Mouse (Mus musculus): ENCODE data around the gene Mrpl33. TPM values are rescaled to one million over a fixed set of nuclear protein-coding genes. Genes with fewer than 3 reads are reported as not detected.
A peak's percentile ranks its signal among the peaks of the same experiment; 100 is the strongest.
"Not testable (repeated sequence)": the region's sequence is repeated elsewhere in the genome, so short reads cannot be mapped to it uniquely, and the experiment has no call there.

Mrpl33 gene
- polyA plus RNA-seq, 1 experiment from 2014 or later: 246 TPM

DNA sequence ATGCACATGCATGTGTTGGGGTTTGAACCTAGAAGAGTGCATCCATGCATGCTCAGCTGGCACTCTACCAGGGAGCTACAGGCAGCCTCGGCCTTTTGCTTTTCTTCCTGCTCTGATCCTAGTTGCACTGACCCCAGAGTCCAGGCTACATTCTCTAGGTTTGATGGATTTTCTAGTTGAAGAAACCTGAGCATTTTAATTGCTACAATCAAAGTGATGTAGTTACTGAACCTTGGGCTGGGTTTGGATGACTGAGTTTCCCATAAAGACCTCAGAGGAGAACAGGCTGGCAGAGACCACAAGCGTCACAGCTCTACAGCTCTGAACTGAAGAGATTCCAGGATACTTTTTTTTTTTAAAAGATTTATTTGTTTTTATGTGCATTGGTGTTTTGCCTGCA lies 13.5 kb upstream of the Mrpl33 start:
- ATAC-seq (replicated peaks; ENCODE audit: insufficient number of reproducible peaks, low FRiP score, low TSS enrichment, low read depth): no peak
- Histone ChIP-seq H3K27me3 (ENCODE audit: control insufficient read depth, insufficient read depth, low read length) (no peaks in the 10 kb centered on the region), H3K9me3 (replicated peaks; ENCODE audit: control insufficient read depth, low read length) (no peaks in the 10 kb centered on the region), H3K27ac (replicated peaks; ENCODE audit: low read depth, low read length) (no peak overlapping the region), H3K4me2 (ENCODE audit: low read depth, low read length) (no peak overlapping the region), H3K36me3 (replicated peaks; ENCODE audit: control insufficient read depth, insufficient read depth, low read depth, low read length) (no peaks in the 10 kb centered on the region), H3K9ac (replicated peaks; ENCODE audit: low read length) (no peak overlapping the region), H3K4me1 (ENCODE audit: control insufficient read depth, insufficient read depth, low read length) (no peaks in the 10 kb centered on the region), H3K4me3 (ENCODE audit: low read depth, low read length) (no peak overlapping the region)
- WGBS: 79% methylated on average over 2 of the region's 2 CpGs
- DNase-seq (ENCODE audit: low spot score): no peak

DNA sequence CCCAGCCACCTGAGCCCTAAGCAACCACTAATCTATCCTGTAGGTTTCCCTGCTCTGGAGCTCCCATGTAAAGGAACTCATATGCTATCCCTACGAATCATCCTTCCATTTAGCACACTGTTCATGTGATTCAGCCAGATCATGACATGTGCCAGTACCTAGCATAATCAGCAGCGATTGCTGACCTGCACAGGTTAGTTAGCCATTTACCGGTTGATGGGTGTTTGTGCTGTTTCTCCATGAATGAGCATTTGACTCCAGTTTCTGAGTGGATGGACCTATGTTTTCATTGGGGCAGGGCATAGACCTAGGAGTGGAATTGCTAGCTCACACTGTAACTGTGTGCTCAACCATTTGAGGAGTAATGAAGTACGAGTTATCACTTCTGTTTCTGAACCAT lies 11.2 kb upstream of the Mrpl33 start:
- Histone ChIP-seq H3K4me1 (ENCODE audit: control insufficient read depth, insufficient read depth, low read length) (no peaks in the 10 kb centered on the region), H3K4me2 (ENCODE audit: low read depth, low read length) (no peak overlapping the region), H3K27me3 (ENCODE audit: control insufficient read depth, insufficient read depth, low read length) (no peaks in the 10 kb centered on the region), H3K36me3 (replicated peaks; ENCODE audit: control insufficient read depth, insufficient read depth, low read depth, low read length) (no peaks in the 10 kb centered on the region), H3K27ac (replicated peaks; ENCODE audit: low read depth, low read length) (no peak overlapping the region), H3K9me3 (replicated peaks; ENCODE audit: control insufficient read depth, low read length) (no peaks in the 10 kb centered on the region), H3K4me3 (ENCODE audit: low read depth, low read length) (no peak overlapping the region), H3K9ac (replicated peaks; ENCODE audit: low read length) (no peak overlapping the region)
- WGBS: 92% methylated on average over 4 of the region's 4 CpGs
- no peak for ATAC-seq (replicated peaks; ENCODE audit: insufficient number of reproducible peaks, low FRiP score, low TSS enrichment, low read depth)
- DNase-seq (ENCODE audit: low spot score): no peak

DNA sequence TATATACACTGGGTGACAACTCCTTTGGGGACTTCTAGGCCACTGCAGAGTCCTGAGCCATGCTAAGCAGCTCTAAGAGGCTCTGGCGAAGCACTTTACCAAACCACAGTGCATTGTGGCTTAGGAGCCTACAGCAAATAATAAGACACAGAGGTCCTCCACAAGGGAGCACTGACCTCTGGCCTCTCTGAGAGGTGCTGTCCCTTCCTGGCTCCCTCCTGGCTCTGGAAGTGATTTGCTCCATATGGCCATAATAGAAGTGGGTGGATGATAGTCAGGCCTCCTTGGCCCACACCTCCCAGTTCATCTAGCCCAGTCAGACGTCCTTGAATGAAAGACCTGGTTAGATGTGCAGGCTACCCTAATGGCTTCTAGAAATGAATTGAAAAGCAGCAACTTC lies 8.7 kb upstream of the Mrpl33 start:
- Histone ChIP-seq H3K27me3 (ENCODE audit: control insufficient read depth, insufficient read depth, low read length) (no peaks in the 10 kb centered on the region), H3K27ac (replicated peaks; ENCODE audit: low read depth, low read length) (no peak overlapping the region), H3K9ac (replicated peaks; ENCODE audit: low read length) (no peak overlapping the region), H3K4me1 (ENCODE audit: control insufficient read depth, insufficient read depth, low read length) (no peaks in the 10 kb centered on the region), H3K4me3 (ENCODE audit: low read depth, low read length) (no peak overlapping the region), H3K9me3 (replicated peaks; ENCODE audit: control insufficient read depth, low read length) (no peaks in the 10 kb centered on the region), H3K36me3 (replicated peaks; ENCODE audit: control insufficient read depth, insufficient read depth, low read depth, low read length) (no peaks in the 10 kb centered on the region), H3K4me2 (ENCODE audit: low read depth, low read length) (no peak overlapping the region)
- 34% methylated on average over 2 of the region's 2 CpGs for WGBS
- DNase-seq (ENCODE audit: low spot score) (no peak), ATAC-seq (replicated peaks; ENCODE audit: insufficient number of reproducible peaks, low FRiP score, low TSS enrichment, low read depth) (no peak)

- ATAC-seq (replicated peaks; ENCODE audit: insufficient number of reproducible peaks, low FRiP score, low TSS enrichment, low read depth); H3K9ac ChIP-seq (replicated peaks; ENCODE audit: low read length): not testable (repeated sequence)
- 83% methylated on average over 8 of the region's 8 CpGs for WGBS
These were observed 8.1 kb upstream of the Mrpl33 start for GRCm38 (mm10) chr5:31588672-31589071.

DNA sequence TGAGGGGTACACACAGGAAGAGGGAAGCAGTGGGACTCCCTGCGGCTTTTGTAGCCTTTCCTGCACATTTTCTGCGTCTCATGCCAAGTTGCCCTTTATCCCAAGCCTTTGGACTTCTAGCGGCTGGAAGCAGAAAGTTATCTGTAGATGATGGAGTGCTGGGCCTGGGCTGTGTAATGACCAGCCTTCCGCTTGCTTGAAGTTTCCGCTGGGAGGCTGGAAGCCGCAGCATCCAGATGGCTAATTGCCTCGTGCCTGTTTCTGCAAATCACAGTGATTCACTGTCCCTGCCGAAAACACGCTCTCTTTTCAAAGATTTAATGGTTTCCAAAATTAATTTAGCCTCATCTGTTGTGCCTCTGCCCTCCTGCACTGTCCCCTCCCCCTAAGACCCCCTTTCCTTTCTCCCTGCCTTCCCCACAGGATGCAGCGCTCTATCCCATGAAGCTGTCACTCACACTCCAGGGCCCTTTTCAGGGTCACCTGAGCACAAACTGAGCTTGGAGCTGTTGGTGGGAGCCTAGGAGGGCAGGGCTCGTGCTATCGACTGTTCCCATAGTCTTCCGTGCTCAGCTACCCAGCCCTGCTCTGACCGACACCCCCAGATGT lies 6.9 kb upstream of the Mrpl33 start:
- H3K27ac ChIP-seq (replicated peaks; ENCODE audit: low read depth, low read length): no peak overlapping the region
- peak; percentile 24 for DNase-seq (ENCODE audit: low spot score)
- H3K4me1 ChIP-seq (ENCODE audit: control insufficient read depth, insufficient read depth, low read length): no peaks in the 10 kb centered on the region
- H3K9ac ChIP-seq (replicated peaks; ENCODE audit: low read length): no peak overlapping the region
- H3K36me3 ChIP-seq (replicated peaks; ENCODE audit: control insufficient read depth, insufficient read depth, low read depth, low read length): no peaks in the 10 kb centered on the region
- H3K27me3 ChIP-seq (ENCODE audit: control insufficient read depth, insufficient read depth, low read length): no peaks in the 10 kb centered on the region
- no peak for ATAC-seq (replicated peaks; ENCODE audit: insufficient number of reproducible peaks, low FRiP score, low TSS enrichment, low read depth)
- no peak overlapping the region for H3K4me2 ChIP-seq (ENCODE audit: low read depth, low read length)
- 57% methylated on average over 14 of the region's 14 CpGs for WGBS
- no peaks in the 10 kb centered on the region for H3K9me3 ChIP-seq (replicated peaks; ENCODE audit: control insufficient read depth, low read length)
- H3K4me3 ChIP-seq (ENCODE audit: low read depth, low read length): no peak overlapping the region

More at GRCm38 (mm10) chr5:31588672-31589071, 8.1 kb upstream of the Mrpl33 start:
- H3K4me2 ChIP-seq (ENCODE audit: low read depth, low read length); H3K27me3 ChIP-seq (ENCODE audit: control insufficient read depth, insufficient read depth, low read length); H3K4me1 ChIP-seq (ENCODE audit: control insufficient read depth, insufficient read depth, low read length); DNase-seq (ENCODE audit: low spot score); H3K27ac ChIP-seq (replicated peaks; ENCODE audit: low read depth, low read length); H3K36me3 ChIP-seq (replicated peaks; ENCODE audit: control insufficient read depth, insufficient read depth, low read depth, low read length); H3K9me3 ChIP-seq (replicated peaks; ENCODE audit: control insufficient read depth, low read length); H3K4me3 ChIP-seq (ENCODE audit: low read depth, low read length): not testable (repeated sequence)

- DNase-seq (ENCODE audit: low spot score) (no peak), ATAC-seq (replicated peaks; ENCODE audit: insufficient number of reproducible peaks, low FRiP score, low TSS enrichment, low read depth) (no peak)
- H3K9me3 ChIP-seq (replicated peaks; ENCODE audit: control insufficient read depth, low read length): no peaks in the 10 kb centered on the region
- no peaks in the 10 kb centered on the region for H3K36me3 ChIP-seq (replicated peaks; ENCODE audit: control insufficient read depth, insufficient read depth, low read depth, low read length)
- no peak overlapping the region for H3K4me3 ChIP-seq (ENCODE audit: low read depth, low read length)
- WGBS: 98% methylated on average over 7 of the region's 7 CpGs
- no peak overlapping the region for H3K27ac ChIP-seq (replicated peaks; ENCODE audit: low read depth, low read length)
- H3K4me2 ChIP-seq (ENCODE audit: low read depth, low read length): no peak overlapping the region
- H3K4me1 ChIP-seq (ENCODE audit: control insufficient read depth, insufficient read depth, low read length): no peaks in the 10 kb centered on the region
- no peak overlapping the region for H3K9ac ChIP-seq (replicated peaks; ENCODE audit: low read length)
- H3K27me3 ChIP-seq (ENCODE audit: control insufficient read depth, insufficient read depth, low read length): no peaks in the 10 kb centered on the region
These were observed 5.6 kb upstream of the Mrpl33 start for GRCm38 (mm10) chr5:31591122-31591521.

DNA sequence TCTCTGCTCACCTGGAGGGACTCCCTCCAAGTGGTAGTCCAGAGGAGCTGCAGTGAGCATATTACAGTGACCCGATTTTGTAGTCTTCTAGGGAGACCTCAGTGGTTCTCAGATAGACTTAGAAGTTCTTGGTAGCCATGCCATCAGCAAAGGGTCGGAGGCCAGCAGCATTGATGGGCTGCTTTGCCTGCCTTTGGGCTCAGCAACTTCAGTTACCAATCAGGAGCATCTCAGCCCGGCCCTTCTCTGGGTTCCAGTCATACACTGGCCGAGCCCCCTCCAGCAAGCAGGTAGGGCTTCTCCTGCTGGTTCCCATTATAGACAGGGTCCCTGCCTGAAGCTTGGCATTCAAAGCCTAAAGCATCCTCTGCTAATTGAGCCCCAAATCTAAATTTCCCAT lies 867 bp upstream of the Mrpl33 start:
- no peak for DNase-seq (ENCODE audit: low spot score)
- Histone ChIP-seq H3K27ac (replicated peaks; ENCODE audit: low read depth, low read length) (no peak overlapping the region), H3K4me2 (ENCODE audit: low read depth, low read length) (no peak overlapping the region), H3K4me3 (ENCODE audit: low read depth, low read length) (no peak overlapping the region), H3K4me1 (ENCODE audit: control insufficient read depth, insufficient read depth, low read length) (no peaks in the 10 kb centered on the region), H3K9me3 (replicated peaks; ENCODE audit: control insufficient read depth, low read length) (no peaks in the 10 kb centered on the region), H3K9ac (replicated peaks; ENCODE audit: low read length) (no peak overlapping the region), H3K36me3 (replicated peaks; ENCODE audit: control insufficient read depth, insufficient read depth, low read depth, low read length) (no peaks in the 10 kb centered on the region), H3K27me3 (ENCODE audit: control insufficient read depth, insufficient read depth, low read length) (no peaks in the 10 kb centered on the region)
- no peak for ATAC-seq (replicated peaks; ENCODE audit: insufficient number of reproducible peaks, low FRiP score, low TSS enrichment, low read depth)
- WGBS: 56% methylated on average over 4 of the region's 4 CpGs

DNA sequence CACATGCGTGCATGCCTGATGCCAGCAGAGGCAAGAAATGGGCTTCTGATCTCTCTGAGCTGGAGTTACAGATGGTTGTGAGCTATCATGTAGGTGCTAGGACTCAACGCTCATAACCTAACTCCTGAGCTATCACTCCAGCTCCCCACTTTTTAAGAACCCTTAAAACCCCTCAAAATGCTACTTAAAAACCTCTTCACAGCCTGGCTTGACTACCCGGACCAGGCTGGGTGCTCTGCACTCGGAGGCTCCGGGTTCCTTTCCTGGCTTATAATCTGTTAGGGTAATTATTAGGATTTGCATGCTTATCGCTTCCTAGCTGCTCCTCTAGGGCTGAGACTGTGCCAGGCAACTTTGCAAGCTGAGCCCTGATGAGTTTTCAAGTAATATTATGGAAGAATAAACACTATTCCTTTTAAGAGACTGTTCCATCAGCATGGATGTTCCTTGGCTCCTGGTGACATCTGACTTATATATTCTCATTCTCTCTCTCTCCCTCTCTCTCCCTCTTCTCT lies 752 bp downstream of the Mrpl33 start:
- Histone ChIP-seq H3K9ac (replicated peaks; ENCODE audit: low read length) (no peak overlapping the region), H3K4me2 (ENCODE audit: low read depth, low read length) (no peak overlapping the region), H3K36me3 (replicated peaks; ENCODE audit: control insufficient read depth, insufficient read depth, low read depth, low read length) (no peaks in the 10 kb centered on the region), H3K27me3 (ENCODE audit: control insufficient read depth, insufficient read depth, low read length) (no peaks in the 10 kb centered on the region), H3K4me1 (ENCODE audit: control insufficient read depth, insufficient read depth, low read length) (no peaks in the 10 kb centered on the region), H3K4me3 (ENCODE audit: low read depth, low read length) (no peak overlapping the region), H3K27ac (replicated peaks; ENCODE audit: low read depth, low read length) (no peak overlapping the region), H3K9me3 (replicated peaks; ENCODE audit: control insufficient read depth, low read length) (no peaks in the 10 kb centered on the region)
- no peak for ATAC-seq (replicated peaks; ENCODE audit: insufficient number of reproducible peaks, low FRiP score, low TSS enrichment, low read depth)
- DNase-seq (ENCODE audit: low spot score): no peak
- 79% methylated on average over 6 of the region's 6 CpGs for WGBS
